ENCODE assay signal across 8 mouse cellular contexts in genomic region chr2:127667843-127668506, GRCm38 (mm10). TPM values are rescaled to one million over a fixed set of nuclear protein-coding genes. Genes with fewer than 3 reads are reported as not detected.
DNase-seq lines count a peak whose midpoint lies in the region; ATAC-seq lines count a peak whose summit lies in the region.

No protein-coding gene starts in this region.

- peak; percentile 49; the same call in 1 of the 2 replicates for ATAC-seq in erythroblast, adult 5-6 weeks (replicated peaks; ENCODE audit: low FRiP score, poor library complexity, severe bottlenecking)

- DNase-seq in adrenal gland, postnatal 10 days = peak; percentile 32
- no peak for DNase-seq in adrenal gland, adult 8-10 months
- peak; percentile 41 for DNase-seq in layer of hippocampus, adult 9-10 months (ENCODE audit: low spot score)
- no peak for DNase-seq in layer of hippocampus, adult 9-11 months
- peak; percentile 17 for DNase-seq in MEL-GATA-1-ER (ENCODE audit: extremely low read depth, low read depth)
- DNase-seq in yolk sac, embryonic 10.5 days (ENCODE audit: low spot score) = no peak
- no peak for DNase-seq in ovary, postnatal 14 days (ENCODE audit: low spot score)

RNA-seq across cellular contexts. Expression of gene Mal, which starts 11.5 kb away (rescaled TPM):
- 1 to 10 TPM; 5.8 to 7.0 TPM for total RNA-seq in adrenal gland, postnatal 10 days (2021)
- total RNA-seq in adrenal gland, adult 8-10 months (2022) = 10 to 100 TPM in 2 of 4 experiments, 1 to 10 TPM in 2; 6.6 to 12.0 (median 9.1) TPM
- total RNA-seq in erythroblast, adult 5-6 weeks (2015; ENCODE audit: low replicate concordance) = not detected in 2 replicates
- not detected in 2 replicates for total RNA-seq in erythroblast, adult 5-6 weeks (2017; ENCODE audit: low replicate concordance)

Comparison
In these comparisons a context has a peak if more than half of its experiments do, and no peak if none do; other contexts are left out.
1. DNase-seq: peak in adrenal gland, postnatal 10 days (single experiment), layer of hippocampus, adult 9-10 months (single experiment) and MEL-GATA-1-ER (single experiment); none in adrenal gland, adult 8-10 months (single experiment), layer of hippocampus, adult 9-11 months (single experiment), yolk sac, embryonic 10.5 days (single experiment) and ovary, postnatal 14 days (single experiment).
2. RNA of gene Mal, which starts 11.5 kb away (total RNA-seq): 6.6 to 12.0 TPM in adrenal gland, adult 8-10 months and 5.8 to 7.0 TPM in adrenal gland, postnatal 10 days; not detected in erythroblast, adult 5-6 weeks; every median in the first group is over 4 times any median in the second.